Mouse (Mus musculus) B cell, adult 2 months (primary cell): Measurements from ENCODE around the gene Cdyl.
A peak's percentile ranks its signal among the peaks of the same experiment; 100 is the strongest.

Experiments
- DNase-seq, 2 experiments: peaks; one replicate each; pipeline ENCODE4 v3.0.0; 2022

Cdyl gene

GRCm38 (mm10) chr13:35717658-35718057 is 58.0 kb downstream of the Cdyl start:
- DNase-seq = no peak

GRCm38 (mm10) chr13:35719581-35719980 is 59.9 kb downstream of the Cdyl start:
- no peak for DNase-seq

GRCm38 (mm10) chr13:35723073-35723472 is 63.4 kb downstream of the Cdyl start:
- no peak for DNase-seq

GRCm38 (mm10) chr13:35726025-35726424 is 66.4 kb downstream of the Cdyl start:
- no peak for DNase-seq

GRCm38 (mm10) chr13:35732131-35732530 is 72.5 kb downstream of the Cdyl start:
- no peak for DNase-seq

- no peak for DNase-seq
Observed at GRCm38 (mm10) chr13:35732891-35733596, 73.4 kb downstream of the Cdyl start.

GRCm38 (mm10) chr13:35737565-35737964 is 77.9 kb downstream of the Cdyl start:
- no peak for DNase-seq

- no peak for DNase-seq
Observed at GRCm38 (mm10) chr13:35738210-35738609, 78.6 kb downstream of the Cdyl start.

- no peak for DNase-seq
Observed at GRCm38 (mm10) chr13:35739473-35739872, 79.8 kb downstream of the Cdyl start.

- peak; percentile 75 to 81 for DNase-seq
Observed at GRCm38 (mm10) chr13:35740301-35741039, 80.8 kb downstream of the Cdyl start.

GRCm38 (mm10) chr13:35741040-35741619 is 81.5 kb downstream of the Cdyl start:
- peak; percentile 91 to 92 for DNase-seq

- DNase-seq = peak; percentile 64 to 70
Observed at GRCm38 (mm10) chr13:35741620-35742421, 82.2 kb downstream of the Cdyl start.

GRCm38 (mm10) chr13:35742696-35743095 is 83.1 kb downstream of the Cdyl start:
- DNase-seq = no peak

GRCm38 (mm10) chr13:35743196-35743595 is 83.6 kb downstream of the Cdyl start:
- DNase-seq = no peak

GRCm38 (mm10) chr13:35749194-35749593 is 89.6 kb downstream of the Cdyl start:
- peak; percentile 40 to 50 for DNase-seq

GRCm38 (mm10) chr13:35749680-35750079 is 90.0 kb downstream of the Cdyl start:
- DNase-seq = no peak

GRCm38 (mm10) chr13:35752046-35752445 is 92.4 kb downstream of the Cdyl start:
- DNase-seq = no peak

- no peak for DNase-seq
Observed at GRCm38 (mm10) chr13:35755002-35755401, 95.4 kb downstream of the Cdyl start.

- no peak for DNase-seq
Observed at GRCm38 (mm10) chr13:35755655-35756283, 96.1 kb downstream of the Cdyl start.

GRCm38 (mm10) chr13:35756393-35757338 is 97.0 kb downstream of the Cdyl start:
- no peak for DNase-seq

GRCm38 (mm10) chr13:35760372-35760771 is 100.7 kb downstream of the Cdyl start:
- DNase-seq = no peak
